Mouse (Mus musculus) layer of hippocampus, postnatal 14 days (tissue): ENCODE data around the gene Rictor. TPM values are rescaled to one million over a fixed set of nuclear protein-coding genes. Genes with fewer than 3 reads are reported as not detected.
"Not testable (repeated sequence)": the region's sequence is repeated elsewhere in the genome, so short reads cannot be mapped to it uniquely, and the experiment has no call there.

ENCODE experiments used
- DNase-seq, 2 experiments: peaks; one replicate each; pipeline ENCODE4 v3.0.0; 2021 to 2022; ENCODE audit warnings: low spot score in 2 of 2, mixed read lengths in 1 of 2
- total RNA-seq, 2 experiments: library from RNA; stranded (reverse); gene quantifications; 2 replicates each; pipeline ENCODE4 v1.2.3; 2021

Rictor gene
- total RNA-seq, 2 experiments from 2014 or later, result 39.4 to 42.6 TPM

GRCm38 (mm10) chr15:6726130-6726808 is 18.1 kb downstream of the Rictor start:
- DNase-seq, result no peak

- no peak for DNase-seq
Observed at GRCm38 (mm10) chr15:6733076-6733475, 24.9 kb downstream of the Rictor start.

DNA sequence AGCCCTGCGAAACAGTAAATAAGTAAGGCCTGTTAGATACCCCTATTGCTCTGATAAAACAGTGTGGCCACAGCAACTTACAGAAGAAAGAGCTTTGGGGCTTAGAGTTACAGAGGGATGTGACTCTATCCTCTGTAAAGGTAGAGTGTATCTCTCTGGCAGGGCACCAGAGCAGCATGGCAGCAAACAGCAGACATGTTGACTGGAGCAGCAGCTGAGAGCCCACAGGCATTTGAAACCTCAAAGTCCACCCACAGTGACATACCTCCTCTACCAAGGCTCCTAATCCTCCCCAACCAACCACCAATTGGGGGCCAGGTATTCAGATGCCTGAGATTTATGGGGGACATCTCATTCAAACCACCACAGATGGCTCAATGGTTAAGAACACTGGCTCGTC is 31.0 kb downstream of the Rictor start:
- no peak for DNase-seq

DNA sequence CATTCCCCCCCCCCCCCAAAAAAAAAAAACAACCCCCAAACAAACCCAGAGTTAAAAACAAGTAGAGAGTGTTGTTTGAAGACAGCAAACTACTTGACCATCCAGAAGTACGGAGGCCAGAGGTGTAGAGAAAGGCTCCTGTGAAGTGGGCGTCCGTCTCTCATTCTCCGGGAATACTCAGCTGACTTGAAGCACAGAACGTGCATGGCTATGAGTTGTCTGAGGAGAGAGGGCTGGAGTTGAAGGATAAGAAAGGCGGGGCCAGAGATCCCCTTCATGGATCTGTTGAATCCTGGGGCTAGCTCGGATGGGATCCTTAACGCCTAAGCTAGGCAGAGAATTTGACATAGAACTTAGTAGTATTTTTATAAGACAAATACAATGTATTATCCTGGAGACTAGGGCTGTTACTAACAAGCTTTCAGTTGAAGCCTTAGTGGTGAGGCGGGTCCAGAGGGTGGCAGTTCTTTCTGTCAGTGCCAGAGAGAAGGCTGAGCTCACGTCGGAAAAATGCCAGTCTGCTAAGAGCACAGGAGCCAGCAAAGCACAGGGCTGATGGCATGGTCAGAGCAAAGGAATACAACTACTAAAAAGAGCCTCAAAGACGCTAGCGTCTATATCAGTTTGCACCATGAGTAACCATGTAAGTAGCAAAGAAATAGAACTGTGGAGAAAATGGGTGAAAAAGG is 34.3 kb downstream of the Rictor start:
- DNase-seq, result no peak

DNA sequence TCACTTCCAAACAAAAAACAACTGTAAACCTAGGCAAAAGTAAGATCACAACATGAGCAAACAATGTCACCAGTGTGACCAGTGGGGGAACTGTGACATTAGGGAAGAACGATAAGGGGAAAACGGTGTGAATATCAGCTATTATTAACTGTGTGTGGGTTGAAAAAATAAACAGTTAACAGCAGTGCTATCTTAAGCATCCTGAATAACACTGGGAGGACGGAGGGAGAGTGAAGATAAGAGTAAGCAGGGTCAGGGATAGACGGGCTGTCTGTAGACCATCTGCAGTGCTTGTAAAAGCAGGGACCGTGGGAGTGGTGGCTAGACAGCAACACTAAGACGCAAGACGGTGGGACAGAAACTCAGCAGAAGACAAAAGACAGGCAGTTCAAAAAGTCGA is 35.5 kb downstream of the Rictor start:
- DNase-seq, result no peak

DNA sequence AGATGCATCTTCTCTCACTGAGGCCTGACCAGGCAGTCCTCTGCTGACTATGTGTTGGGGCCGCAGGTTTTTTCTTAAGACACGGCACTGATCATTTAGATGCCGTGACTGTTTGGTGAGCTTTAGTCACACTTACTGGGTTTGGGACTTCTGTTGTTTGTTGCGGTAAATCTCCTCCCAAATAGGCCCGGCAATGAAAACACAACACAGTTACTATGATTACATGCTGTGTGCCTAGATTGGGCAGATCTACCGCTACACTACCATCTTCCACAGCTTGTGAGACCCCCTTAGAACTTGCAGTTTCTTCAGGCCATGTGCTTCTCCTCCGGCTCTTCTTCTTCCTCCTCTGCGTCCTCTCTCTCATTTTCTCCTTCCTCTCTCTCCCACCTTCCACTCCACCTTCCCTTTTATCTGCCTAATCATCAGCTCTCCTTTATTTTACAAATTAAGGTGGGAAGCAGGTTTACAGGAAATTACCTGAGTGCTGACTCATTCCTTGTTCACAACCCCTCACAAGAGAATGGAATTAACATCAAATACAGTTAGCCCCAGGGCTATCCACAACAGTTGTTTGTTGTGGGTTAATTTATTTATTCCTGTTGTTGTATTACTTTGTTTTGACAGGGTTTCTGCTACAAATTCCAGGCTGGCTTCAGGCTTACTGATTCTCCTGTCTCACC is 38.3 kb downstream of the Rictor start:
- not testable (repeated sequence) for DNase-seq

- DNase-seq, result no peak
Observed at GRCm38 (mm10) chr15:6747001-6747400, 38.8 kb downstream of the Rictor start.

- DNase-seq, result no peak
Observed at GRCm38 (mm10) chr15:6754400-6754799, 46.2 kb downstream of the Rictor start.

- no peak for DNase-seq
Observed at GRCm38 (mm10) chr15:6772265-6772664, 64.1 kb downstream of the Rictor start.

DNA sequence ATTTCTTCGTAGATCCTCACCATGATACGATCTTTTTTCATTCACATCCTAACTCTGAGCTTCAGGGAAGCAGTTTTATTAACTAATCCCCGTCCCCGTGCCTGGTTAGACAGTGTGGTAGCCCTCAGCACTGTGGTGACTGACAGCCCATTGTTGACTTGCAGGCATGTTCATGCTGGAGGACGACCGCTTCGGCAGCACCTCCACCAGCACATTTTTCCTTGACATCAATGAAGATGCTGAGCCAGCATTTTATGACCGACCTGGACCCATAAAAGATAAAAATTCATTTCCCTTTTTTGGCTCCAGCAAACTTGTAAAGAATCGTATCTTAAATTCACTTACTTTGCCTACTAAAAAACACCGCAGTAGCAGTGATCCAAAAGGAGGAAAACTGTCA is 78.0 kb downstream of the Rictor start:
- no peak for DNase-seq

DNA sequence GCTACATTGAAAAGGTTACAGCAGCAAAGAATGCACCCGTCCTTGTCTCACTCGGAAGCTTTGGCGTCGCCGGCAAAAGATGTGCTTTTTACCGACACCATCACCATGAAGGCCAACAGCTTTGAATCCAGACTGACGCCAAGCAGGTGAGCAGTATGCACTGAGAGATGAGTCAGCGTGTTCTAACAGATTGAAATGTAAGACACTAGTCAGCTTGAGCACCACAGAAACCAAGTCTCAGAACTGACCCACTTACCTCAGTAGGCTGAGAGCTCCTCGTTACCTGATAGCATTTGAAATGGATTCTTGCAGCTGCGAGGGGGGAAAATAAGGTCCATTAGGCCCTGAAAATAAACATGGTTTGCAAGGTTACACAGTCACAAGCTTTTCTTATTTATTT is 79.1 kb downstream of the Rictor start:
- DNase-seq, result no peak

- DNase-seq, result no peak
Observed at GRCm38 (mm10) chr15:6790011-6790410, 81.8 kb downstream of the Rictor start.

DNA sequence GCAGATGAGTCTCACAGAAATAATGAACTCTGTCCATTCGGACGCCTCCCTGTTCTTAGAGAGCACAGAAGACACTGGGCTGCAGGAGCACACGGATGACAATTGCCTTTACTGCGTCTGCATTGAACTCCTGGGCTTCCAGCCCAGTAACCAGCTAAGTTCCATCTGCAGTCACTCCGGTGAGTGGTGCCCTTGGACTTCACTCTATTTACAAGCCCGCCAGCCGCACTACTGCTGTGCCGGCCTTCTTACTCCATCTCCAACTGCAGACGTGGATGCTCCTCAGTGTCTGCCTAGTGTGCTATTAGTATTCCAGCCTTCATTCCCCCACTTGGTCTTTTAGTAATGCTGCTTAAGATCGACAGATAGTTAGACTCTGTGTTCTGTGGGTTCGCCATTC is 83.5 kb downstream of the Rictor start:
- no peak for DNase-seq

GRCm38 (mm10) chr15:6792846-6793245 is 84.7 kb downstream of the Rictor start:
- DNase-seq, result no peak

- not testable (repeated sequence) for DNase-seq
Observed at GRCm38 (mm10) chr15:6801212-6801611, 93.0 kb downstream of the Rictor start.

GRCm38 (mm10) chr15:6815807-6816206 is 107.6 kb downstream of the Rictor start:
- DNase-seq, result peak in 1 of 2 experiments; percentile 24

GRCm38 (mm10) chr15:6840199-6840598 is 132.0 kb downstream of the Rictor start:
- DNase-seq, result peak in 1 of 2 experiments; percentile 60

GRCm38 (mm10) chr15:6849851-6850250 is 141.7 kb downstream of the Rictor start:
- no peak for DNase-seq
